Mouse (Mus musculus) bone marrow, adult 2 months (tissue): ENCODE data around the gene Ets2. TPM values are rescaled to one million over a fixed set of nuclear protein-coding genes. Genes with fewer than 3 reads are reported as not detected.

Experiments
- H3K27ac ChIP-seq: fragments of 200-500 bp; 2 replicates; pipeline ENCODE4 v1.5.1; 2012; ENCODE audit warnings: low read depth, mild to moderate bottlenecking, control low read depth, inconsistent platforms, low read length; ENCODE audit not compliant: control insufficient read depth, poor library complexity, insufficient read depth
- H3K4me1 ChIP-seq: fragments of 200-500 bp; 2 replicates; pipeline ENCODE4 v1.6.1; 2011; ENCODE audit warnings: low read length; ENCODE audit not compliant: control insufficient read depth, insufficient read depth
- H3K4me3 ChIP-seq: fragments of 200-500 bp; replicated peaks from 2 replicates; pipeline ENCODE3; 2011; ENCODE audit warnings: mild to moderate bottlenecking, low read depth, low read length, control low read depth; ENCODE audit not compliant: control insufficient read depth
- CTCF ChIP-seq: fragments of 200-500 bp; IDR thresholded peaks from 2 replicates; pipeline ENCODE4 v1.5.1; 2011; ENCODE audit warnings: low read length, control low read depth; ENCODE audit not compliant: control insufficient read depth, insufficient read depth
- POLR2A ChIP-seq: fragments of 200-500 bp; IDR thresholded peaks from 2 replicates; pipeline ENCODE4 v1.6.1; 2011; ENCODE audit warnings: low read depth, mild to moderate bottlenecking, control low read depth, low read length, borderline replicate concordance; ENCODE audit not compliant: control insufficient read depth
- WGBS: fragments of 180-500 bp; shearing (Covaris S2); methylation state at CpG from one replicate; pipeline ENCODE4 v1.1.7; 2018; 5-methylcytosine and 5-hydroxymethylcytosine counted together
- polyA plus RNA-seq: library from polyadenylated mRNA; stranded (reverse); fragments of >200 nt; gene quantifications from 2 replicates; pipeline ENCODE4 v1.2.4, GENCODE M21; 2011; ENCODE audit warnings: low replicate concordance; ENCODE audit not compliant: missing spikeins, insufficient read depth, insufficient read length

Gene Ets2
- polyA plus RNA-seq, 1 experiment = 12.0 TPM

DNA sequence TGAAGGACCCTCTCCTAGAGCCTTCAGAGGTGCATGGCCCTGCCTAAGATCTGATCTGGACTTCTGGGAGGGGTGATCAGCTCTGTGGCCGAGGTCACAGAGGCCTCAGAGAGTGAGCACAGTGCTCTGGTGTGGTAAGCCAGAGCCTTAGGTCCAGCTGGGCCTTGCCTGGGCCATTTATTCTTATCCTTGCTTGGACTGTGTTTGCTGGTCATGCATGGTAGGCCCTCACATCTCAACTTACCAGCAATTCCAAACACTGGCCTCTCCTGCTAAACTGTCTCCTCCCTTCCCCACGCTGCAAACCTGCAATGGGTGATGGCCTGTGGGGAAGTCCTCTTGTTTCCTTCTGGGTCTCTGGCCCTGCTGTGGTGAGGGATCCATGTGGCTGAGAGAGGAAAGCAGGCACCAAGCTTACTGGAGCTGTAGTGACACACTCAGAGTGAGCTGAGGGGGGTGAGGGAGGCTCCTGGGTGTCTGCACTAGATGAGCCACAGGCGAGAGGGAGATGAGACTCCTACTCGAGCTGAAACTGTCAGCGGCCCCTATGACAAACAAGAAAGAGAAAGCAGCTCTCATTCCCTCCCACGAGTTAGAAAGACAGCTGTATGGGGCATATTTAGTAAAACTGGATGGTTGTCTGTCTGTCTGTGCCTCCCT, 36.3 kb upstream of the Ets2 start:
- Histone ChIP-seq H3K4me1 (no peaks in the 10 kb centered on the region), H3K4me3 (no peak overlapping the region), H3K27ac (no peak overlapping the region)
- TF ChIP-seq CTCF (no peak), POLR2A (no peak)
- WGBS = 69% methylated on average over 6 of the region's 6 CpGs

DNA sequence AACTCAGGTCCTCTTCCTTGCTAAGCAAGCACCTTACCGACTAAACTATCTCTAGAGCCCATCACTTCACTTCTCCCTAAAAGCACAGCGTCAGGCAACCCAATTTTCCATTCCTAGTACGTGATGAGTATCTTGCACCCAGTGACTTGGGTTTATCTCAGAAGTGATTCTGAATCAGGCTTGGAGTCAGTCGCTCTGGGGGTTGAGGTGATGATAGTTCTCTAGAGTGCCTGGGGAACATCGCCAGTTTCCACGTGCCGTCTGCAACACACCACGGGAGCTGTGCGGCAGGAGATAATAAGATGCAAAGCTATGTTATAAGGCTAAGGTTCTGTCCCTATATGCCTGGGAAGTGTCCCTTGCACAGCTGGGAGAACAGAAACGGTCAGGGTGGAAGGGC, 35.6 kb upstream of the Ets2 start:
- no peak overlapping the region for H3K4me3 ChIP-seq
- 88% methylated on average over 10 of the region's 10 CpGs for WGBS
- no peak overlapping the region for H3K27ac ChIP-seq
- TF ChIP-seq POLR2A (no peak), CTCF (no peak)
- H3K4me1 ChIP-seq = no peaks in the 10 kb centered on the region

DNA sequence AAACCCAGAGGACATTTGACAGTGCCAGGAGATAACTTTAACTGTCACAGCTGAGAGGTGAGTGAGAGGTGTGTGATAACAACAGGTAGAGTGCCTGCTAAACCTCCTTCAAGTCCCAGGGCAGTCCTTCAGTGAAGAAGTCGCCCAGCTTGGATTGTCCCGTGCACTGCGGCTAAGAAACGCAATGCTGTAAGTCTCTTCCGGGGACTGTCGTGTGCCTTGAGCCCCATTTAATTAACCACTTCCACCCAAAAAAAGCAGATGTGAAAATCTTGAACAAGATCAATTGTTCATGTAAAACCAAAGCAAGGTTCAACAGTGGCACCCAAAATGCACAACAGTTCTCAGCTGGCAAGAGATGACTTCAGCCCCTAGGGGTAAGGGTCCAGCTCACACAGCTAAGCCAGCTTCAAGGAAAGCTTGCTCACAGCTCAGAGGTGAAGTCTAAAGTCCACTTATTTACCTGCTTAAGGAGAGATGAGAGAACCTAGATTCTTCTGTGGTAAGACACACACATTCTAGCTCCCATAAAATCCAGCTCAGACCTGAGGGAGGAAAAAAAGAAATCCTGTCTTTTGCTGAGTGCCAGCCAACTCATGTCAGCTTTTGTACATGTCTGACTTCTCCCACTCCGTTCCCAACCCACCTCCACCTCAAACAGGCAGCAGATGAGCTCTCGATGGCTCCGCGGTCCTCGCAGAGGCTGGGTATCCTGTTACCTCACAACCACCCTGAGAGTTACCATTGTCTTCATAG, 34.3 kb upstream of the Ets2 start:
- no peak overlapping the region for H3K4me3 ChIP-seq
- TF ChIP-seq CTCF (no peak), POLR2A (no peak)
- WGBS = 73% methylated on average over 11 of the region's 11 CpGs
- H3K4me1 ChIP-seq = no peaks in the 10 kb centered on the region
- H3K27ac ChIP-seq = no peak overlapping the region

DNA sequence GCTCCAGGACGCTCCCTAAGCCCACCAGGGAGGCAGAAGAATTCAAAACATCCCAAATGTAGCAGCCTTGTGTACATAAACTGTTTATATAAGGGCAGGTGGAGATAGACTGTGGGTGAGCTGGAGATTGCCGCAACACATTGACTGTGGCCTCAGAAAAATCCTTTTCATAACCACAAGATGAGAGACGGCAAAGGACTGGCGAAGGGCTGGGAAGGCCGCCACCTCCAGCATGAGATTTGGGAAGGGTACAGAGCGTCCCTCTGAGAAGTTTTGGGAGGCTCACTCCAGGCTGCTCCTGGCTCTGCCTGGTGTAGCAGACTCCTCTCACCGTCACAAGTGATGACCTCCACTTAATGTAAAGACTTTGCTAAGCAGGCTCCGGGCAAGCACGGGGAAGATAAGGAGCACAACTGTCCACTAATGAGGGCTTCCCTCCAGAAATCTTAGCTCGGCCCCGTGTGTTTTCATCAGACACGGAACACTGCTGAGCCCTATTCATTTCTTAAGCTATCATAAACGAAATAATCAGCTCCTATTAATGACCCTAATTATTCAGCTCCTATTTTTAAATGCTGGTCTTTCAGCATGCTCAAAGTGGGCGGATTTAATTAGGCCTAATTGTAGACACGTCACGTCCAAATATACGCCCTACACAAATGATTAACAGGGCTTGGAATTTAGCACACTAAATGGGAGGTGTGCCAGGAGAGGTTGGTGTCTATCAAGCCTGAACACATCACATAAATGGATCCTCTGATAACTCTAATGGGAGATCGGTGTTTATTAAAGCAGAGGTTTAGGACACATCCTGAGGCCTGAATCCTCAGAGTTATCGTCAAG, 33.5 kb upstream of the Ets2 start:
- WGBS = 82% methylated on average over 19 of the region's 19 CpGs
- no peak overlapping the region for H3K4me3 ChIP-seq
- TF ChIP-seq CTCF (no peak), POLR2A (no peak)
- no peak overlapping the region for H3K27ac ChIP-seq
- H3K4me1 ChIP-seq = no peaks in the 10 kb centered on the region

DNA sequence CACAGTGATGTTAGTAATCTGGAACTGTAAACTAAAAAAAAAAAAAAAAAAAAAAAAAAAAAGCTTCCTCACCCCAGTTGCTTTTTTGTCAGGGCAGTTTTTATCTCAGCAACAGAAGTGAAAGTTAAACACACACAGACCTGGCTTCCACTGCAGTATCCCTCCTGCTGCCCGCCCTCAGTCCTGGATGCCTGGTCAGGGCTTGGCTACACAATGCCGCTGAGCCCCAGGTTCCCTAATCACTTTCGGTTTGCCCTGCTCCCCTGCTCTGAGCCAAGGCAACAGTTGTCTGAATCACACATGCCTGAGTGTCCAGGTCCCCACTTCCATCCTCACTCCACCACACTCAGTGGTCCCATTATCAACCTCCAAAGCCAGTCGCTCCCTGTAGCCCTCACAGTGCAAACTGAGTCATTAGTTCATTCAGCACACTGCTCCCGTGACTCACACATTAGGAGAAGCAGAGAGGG, 27.4 kb upstream of the Ets2 start:
- 41% methylated on average over 5 of the region's 5 CpGs for WGBS
- Histone ChIP-seq H3K4me3 (no peak overlapping the region), H3K4me1 (peaks cover 2% of the 10 kb centered on the region; the same call in 1 of the 2 replicates), H3K27ac (no peak overlapping the region)
- no peak for TF ChIP-seq CTCF
- TF ChIP-seq POLR2A = no peak

DNA sequence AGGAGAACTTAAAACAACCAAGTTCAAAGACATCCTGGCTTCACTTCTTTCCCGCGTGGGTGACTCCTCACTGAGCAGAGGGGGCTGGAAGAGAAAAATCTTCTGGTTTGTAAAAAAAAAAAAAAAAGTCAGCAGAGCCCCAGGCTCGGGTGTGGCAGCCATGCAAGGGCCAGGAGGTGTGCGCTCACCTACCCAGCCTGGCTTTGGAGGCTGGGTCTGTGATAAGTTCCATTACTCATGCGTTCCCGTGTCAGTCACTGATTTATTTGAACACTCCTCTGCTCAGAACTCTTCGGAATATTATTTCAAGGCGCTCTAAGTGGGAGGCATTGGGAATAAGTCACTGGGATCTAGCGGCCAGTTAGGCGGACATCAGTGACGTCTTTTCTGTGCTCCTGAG, 26.7 kb upstream of the Ets2 start:
- TF ChIP-seq POLR2A (no peak), CTCF (no peak)
- H3K4me3 ChIP-seq = no peak overlapping the region
- no peak overlapping the region for H3K27ac ChIP-seq
- 78% methylated on average over 11 of the region's 11 CpGs for WGBS
- H3K4me1 ChIP-seq = peaks cover 2% of the 10 kb centered on the region; the same call in 1 of the 2 replicates

DNA sequence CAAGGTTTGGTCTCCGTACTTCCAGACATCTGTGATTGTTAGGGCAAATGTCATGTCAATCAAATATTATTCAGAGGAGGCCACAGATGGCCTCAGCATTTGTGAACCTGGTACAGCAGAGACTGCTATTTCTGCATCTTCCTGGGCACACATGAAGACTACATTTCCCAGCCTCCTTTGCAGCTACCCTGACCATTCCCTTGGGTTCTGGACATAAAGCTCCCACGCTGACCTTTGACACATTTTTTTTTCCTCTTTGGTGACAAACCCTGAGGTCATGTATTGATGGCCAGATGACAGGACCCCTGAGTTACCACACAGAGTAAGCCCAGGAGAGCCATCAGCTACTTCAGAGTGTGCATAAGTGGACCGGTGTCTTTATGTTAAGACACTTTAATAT, 25.2 kb upstream of the Ets2 start:
- no peak overlapping the region for H3K27ac ChIP-seq
- WGBS = 87% methylated on average over 3 of the region's 3 CpGs
- TF ChIP-seq CTCF (no peak), POLR2A (no peak)
- H3K4me1 ChIP-seq = peaks cover 2% of the 10 kb centered on the region; the same call in 1 of the 2 replicates
- H3K4me3 ChIP-seq = no peak overlapping the region

DNA sequence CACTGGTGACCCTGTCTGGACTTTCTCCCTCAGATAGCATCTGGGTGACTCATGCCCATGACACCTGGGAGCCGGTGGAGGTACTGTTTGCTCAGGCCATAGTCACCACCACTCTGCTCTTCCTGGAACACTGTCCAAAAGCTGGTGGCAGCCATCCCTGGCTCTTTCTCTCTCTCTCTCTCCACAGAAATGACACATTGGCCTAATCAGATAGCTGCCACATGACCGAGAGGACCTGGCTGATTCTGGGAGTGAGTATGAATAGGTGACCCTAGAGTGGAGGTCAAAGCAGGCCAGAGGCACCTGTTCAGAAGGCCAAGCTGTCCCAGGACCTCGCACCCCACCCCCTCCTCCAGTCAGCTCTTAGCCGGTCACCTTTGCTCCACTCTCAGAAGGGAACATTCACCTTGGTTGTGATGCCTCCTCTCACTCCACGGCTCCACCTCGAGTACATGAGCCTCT, 19.4 kb upstream of the Ets2 start:
- Histone ChIP-seq H3K27ac (no peak overlapping the region), H3K4me1 (no peaks in the 10 kb centered on the region), H3K4me3 (no peak overlapping the region)
- 86% methylated on average over 6 of the region's 6 CpGs for WGBS
- no peak for TF ChIP-seq CTCF
